ENCODE assay signal across 32 mouse cellular contexts in the genomic region with DNA sequence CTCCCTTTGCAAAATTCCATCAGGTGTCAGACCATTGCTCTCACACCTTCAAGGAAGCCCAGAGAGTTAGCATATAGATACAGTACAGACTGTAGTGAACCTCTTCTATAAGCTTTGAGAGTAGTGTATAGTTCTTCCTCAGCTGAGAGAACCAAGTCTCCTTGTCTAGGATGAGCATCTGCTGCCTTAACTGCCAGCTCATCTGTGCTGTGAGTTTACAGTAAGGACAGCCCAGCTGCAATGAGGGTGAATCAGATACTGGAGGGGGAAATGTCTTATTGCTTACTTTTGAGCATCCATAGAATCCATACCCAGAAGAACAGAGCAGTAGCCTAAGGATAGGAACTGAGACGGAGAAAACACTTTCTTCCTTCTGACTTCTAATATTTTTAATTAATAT.
"Had no signal": no experiment of that assay in that cellular context is flagged by ENCODE, and none has a peak within 500 bp of the region (broad histone marks: within the 10 kb centered on the region; RNA-seq: fewer than 3 reads in every experiment).

No protein-coding gene starts in this region.

- H3K4me2 ChIP-seq: limb, embryonic 12.5 days; limb, embryonic 13.5 days; limb, embryonic 15.5 days; liver, embryonic 11.5 days; liver, embryonic 13.5 days; liver, embryonic 15.5 days; lung, embryonic 14.5 days; lung, embryonic 15.5 days; midbrain, embryonic 11.5 days; midbrain, embryonic 12.5 days; midbrain, embryonic 13.5 days; midbrain, embryonic 15.5 days; neural tube, embryonic 12.5 days; neural tube, embryonic 13.5 days had no signal

- ATAC-seq: liver, postnatal 0 days; lung, postnatal 0 days; midbrain, embryonic 13.5 days; midbrain, embryonic 15.5 days; midbrain, embryonic 16.5 days had no signal

- H3K4me1 ChIP-seq: limb, embryonic 10.5 days; limb, embryonic 12.5 days; limb, embryonic 13.5 days; limb, embryonic 15.5 days; liver, embryonic 13.5 days; liver, embryonic 15.5 days; lung, embryonic 15.5 days; midbrain, embryonic 10.5 days; midbrain, embryonic 12.5 days; midbrain, embryonic 13.5 days; midbrain, embryonic 15.5 days; neural tube, embryonic 12.5 days; neural tube, embryonic 13.5 days had no signal

- H3K9me3 ChIP-seq: limb, embryonic 10.5 days; limb, embryonic 12.5 days; limb, embryonic 13.5 days; limb, embryonic 15.5 days; liver, embryonic 13.5 days; liver, embryonic 15.5 days; lung, embryonic 15.5 days; megakaryocyte, embryonic 14.5 days; midbrain, embryonic 10.5 days; midbrain, embryonic 12.5 days; midbrain, embryonic 13.5 days; midbrain, embryonic 15.5 days; neural tube, embryonic 12.5 days; neural tube, embryonic 13.5 days had no signal

- H3K27me3 ChIP-seq: limb, embryonic 12.5 days; limb, embryonic 13.5 days; limb, embryonic 15.5 days; liver, embryonic 13.5 days; liver, embryonic 15.5 days; lung, embryonic 15.5 days; midbrain, embryonic 12.5 days; midbrain, embryonic 13.5 days; midbrain, embryonic 15.5 days; neural tube, embryonic 12.5 days; neural tube, embryonic 13.5 days had no signal

- H3K9ac ChIP-seq: limb, embryonic 12.5 days; limb, embryonic 13.5 days; limb, embryonic 15.5 days; liver, embryonic 13.5 days; liver, embryonic 14.5 days; liver, embryonic 15.5 days; liver, postnatal 0 days; lung, embryonic 14.5 days; lung, embryonic 15.5 days; midbrain, embryonic 12.5 days; midbrain, embryonic 13.5 days; midbrain, embryonic 15.5 days; neural tube, embryonic 12.5 days; neural tube, embryonic 13.5 days had no signal

- DNase-seq: left cerebral cortex, postnatal 4 days; liver; liver, embryonic 13.5 days; liver, postnatal 0 days; lung, adult 18-20 months; lung, adult 2 months; lung, embryonic 14.5 days; lung, postnatal 10 days; lung, postnatal 14 days; lung, postnatal 36 days; lung, postnatal 4 days; midbrain, embryonic 14.5 days had no signal

- H3K27ac ChIP-seq: limb, embryonic 10.5 days; limb, embryonic 12.5 days; limb, embryonic 13.5 days; limb, embryonic 15.5 days; liver, embryonic 13.5 days; liver, embryonic 14.5 days; liver, embryonic 15.5 days; lung, embryonic 15.5 days; macrophage; midbrain, embryonic 10.5 days; midbrain, embryonic 12.5 days; midbrain, embryonic 13.5 days; midbrain, embryonic 15.5 days; neural tube, embryonic 12.5 days; neural tube, embryonic 13.5 days had no signal

- H3K36me3 ChIP-seq: limb, embryonic 10.5 days; limb, embryonic 12.5 days; limb, embryonic 13.5 days; limb, embryonic 15.5 days; liver, embryonic 13.5 days; liver, embryonic 15.5 days; lung, embryonic 15.5 days; midbrain, embryonic 10.5 days; midbrain, embryonic 12.5 days; midbrain, embryonic 13.5 days; midbrain, embryonic 15.5 days; neural tube, embryonic 12.5 days; neural tube, embryonic 13.5 days had no signal

- H3K4me3 ChIP-seq: limb, embryonic 10.5 days; limb, embryonic 12.5 days; limb, embryonic 13.5 days; limb, embryonic 15.5 days; liver, embryonic 13.5 days; liver, embryonic 15.5 days; lung, embryonic 15.5 days; megakaryocyte, embryonic 14.5 days; midbrain, embryonic 10.5 days; midbrain, embryonic 12.5 days; midbrain, embryonic 13.5 days; midbrain, embryonic 15.5 days; myocyte; neural tube, embryonic 12.5 days; neural tube, embryonic 13.5 days had no signal
